Mouse (Mus musculus) embryonic facial prominence, embryonic 13.5 days (tissue): ENCODE data around the gene Gm3752. TPM values are rescaled to one million over a fixed set of nuclear protein-coding genes. Genes with fewer than 3 reads are reported as not detected.
A peak's percentile ranks its signal among the peaks of the same experiment; 100 is the strongest.
"Not testable (repeated sequence)": the region's sequence is repeated elsewhere in the genome, so short reads cannot be mapped to it uniquely, and the experiment has no call there.

Experiments used
- ATAC-seq: fragments of 200-750 bp; cut with Nextera tagmentation; 2 replicates; pipeline ENCODE4 v1.8.0; 2017; ENCODE audit warnings: low read depth; ENCODE audit not compliant: insufficient number of reproducible peaks, insufficient read depth, low FRiP score, low TSS enrichment
- H3K27ac ChIP-seq: fragments of 300-500 bp; sonication (generic); 2 replicates; pipeline ENCODE4 v1.5.1; 2015; ENCODE audit warnings: moderate library complexity, mild to moderate bottlenecking, inconsistent platforms
- H3K27me3 ChIP-seq: fragments of 300-500 bp; sonication (generic); 2 replicates; pipeline ENCODE4 v1.6.1; 2015; ENCODE audit warnings: mild to moderate bottlenecking, inconsistent platforms
- H3K36me3 ChIP-seq: fragments of 300-500 bp; sonication (generic); 2 replicates; pipeline ENCODE4 v1.6.1; 2015; ENCODE audit warnings: mild to moderate bottlenecking, inconsistent platforms
- H3K4me1 ChIP-seq: fragments of 300-500 bp; sonication (generic); 2 replicates; pipeline ENCODE4 v1.6.1; 2015; ENCODE audit warnings: inconsistent platforms
- H3K4me2 ChIP-seq: fragments of 300-500 bp; sonication (generic); 2 replicates; pipeline ENCODE4 v1.6.1; 2015; ENCODE audit warnings: moderate library complexity, mild to moderate bottlenecking, inconsistent platforms
- H3K4me3 ChIP-seq: fragments of 300-500 bp; sonication (generic); 2 replicates; pipeline ENCODE4 v1.5.1; 2015; ENCODE audit warnings: mild to moderate bottlenecking, inconsistent platforms
- H3K9ac ChIP-seq: fragments of 300-500 bp; sonication (generic); 2 replicates; pipeline ENCODE4 v1.6.1; 2015; ENCODE audit warnings: mild to moderate bottlenecking, inconsistent platforms
- H3K9me3 ChIP-seq: fragments of 300-500 bp; sonication (generic); 2 replicates; pipeline ENCODE4 v1.6.1; 2016; ENCODE audit warnings: inconsistent platforms
- WGBS: fragments of 180-500 bp; shearing (Covaris S2); methylation state at CpG from one replicate; pipeline ENCODE4 v1.1.7; 2015; ENCODE audit warnings: mixed read lengths; 5-methylcytosine and 5-hydroxymethylcytosine counted together
- polyA plus RNA-seq: library from polyadenylated mRNA; unstranded; fragments of >200 nt; fragmentation: Nextera tagmentation; extraction: Ambion mirVana; gene quantifications from 2 replicates; pipeline ENCODE4 v1.2.1, GENCODE M21; 2015

The Gm3752 gene
- polyA plus RNA-seq: 0.94 and 1.1 TPM in 2 replicates

- H3K27me3 ChIP-seq, H3K4me1 ChIP-seq, H3K36me3 ChIP-seq, H3K4me3 ChIP-seq, H3K9ac ChIP-seq, H3K27ac ChIP-seq, H3K9me3 ChIP-seq, H3K4me2 ChIP-seq, ATAC-seq: not testable (repeated sequence)
- 70% methylated on average over 1 of the region's 3 CpGs for WGBS
Measured at GRCm38 (mm10) chr14:7483662-7484061, at the start of gene Gm3752. Gene Gm3752, minus strand, starts transcription at chr14:7483762.

GRCm38 (mm10) chr14:7488731-7489130, 5.2 kb upstream of the Gm3752 start:
- not testable (repeated sequence) for ATAC-seq

GRCm38 (mm10) chr14:7450817-7451216, 32.7 kb downstream of the Gm3752 start, which contains the start of gene Gm3755:
Gene Gm3755, minus strand, starts transcription at chr14:7450917.
- ATAC-seq, H3K36me3 ChIP-seq, H3K4me1 ChIP-seq, H3K9ac ChIP-seq, H3K27me3 ChIP-seq, H3K4me2 ChIP-seq, H3K4me3 ChIP-seq, H3K27ac ChIP-seq, H3K9me3 ChIP-seq: not testable (repeated sequence)
- no CpG with 5 or more reads among the region's 2 CpGs for WGBS

More at GRCm38 (mm10) chr14:7488731-7489130, 5.2 kb upstream of the Gm3752 start:
- WGBS: under 1% methylated on average over 18 of the region's 18 CpGs
- H3K9me3 ChIP-seq, H3K9ac ChIP-seq, H3K27me3 ChIP-seq, H3K27ac ChIP-seq, H3K4me1 ChIP-seq, H3K36me3 ChIP-seq: not testable (repeated sequence)
- Histone ChIP-seq H3K4me2 (peak overlapping the region; percentile 61), H3K4me3 (peak overlapping the region; percentile 39)

GRCm38 (mm10) chr14:7422496-7422895, 61.1 kb downstream of the Gm3752 start:
- H3K4me1 ChIP-seq, H3K4me2 ChIP-seq, H3K27ac ChIP-seq, H3K9ac ChIP-seq, H3K9me3 ChIP-seq, H3K36me3 ChIP-seq, ATAC-seq, H3K27me3 ChIP-seq, H3K4me3 ChIP-seq: not testable (repeated sequence)
- WGBS: 69% methylated on average over 2 of the region's 2 CpGs

Other genes starting within 250 kb of the Gm3752 start
- gene Gm3727, start 219.0 kb downstream of the Gm3752 start, polyA plus RNA-seq: not detected in 2 replicates
- gene Gm3739, start 168.7 kb downstream of the Gm3752 start, polyA plus RNA-seq: 0.54 and 1.3 TPM in 2 replicates
- not detected in 2 replicates for gene Gm5797, start 151.4 kb downstream of the Gm3752 start, polyA plus RNA-seq
- not detected in 2 replicates for gene Gm8374, start 118.6 kb downstream of the Gm3752 start, polyA plus RNA-seq
- not detected in 2 replicates for gene Gm3755, start 32.8 kb downstream of the Gm3752 start, polyA plus RNA-seq
- 0.56 and 0.65 TPM in 2 replicates for gene Gm3558, start 84.8 kb upstream of the Gm3752 start, polyA plus RNA-seq
- gene Gm10338, start 111.8 kb upstream of the Gm3752 start, polyA plus RNA-seq: not detected in 2 replicates
- gene Gm10128, start 160.2 kb upstream of the Gm3752 start, polyA plus RNA-seq: not detected in 2 replicates